Mouse (Mus musculus): ENCODE measurements around the gene Glrx5.

Glrx5 gene

DNA sequence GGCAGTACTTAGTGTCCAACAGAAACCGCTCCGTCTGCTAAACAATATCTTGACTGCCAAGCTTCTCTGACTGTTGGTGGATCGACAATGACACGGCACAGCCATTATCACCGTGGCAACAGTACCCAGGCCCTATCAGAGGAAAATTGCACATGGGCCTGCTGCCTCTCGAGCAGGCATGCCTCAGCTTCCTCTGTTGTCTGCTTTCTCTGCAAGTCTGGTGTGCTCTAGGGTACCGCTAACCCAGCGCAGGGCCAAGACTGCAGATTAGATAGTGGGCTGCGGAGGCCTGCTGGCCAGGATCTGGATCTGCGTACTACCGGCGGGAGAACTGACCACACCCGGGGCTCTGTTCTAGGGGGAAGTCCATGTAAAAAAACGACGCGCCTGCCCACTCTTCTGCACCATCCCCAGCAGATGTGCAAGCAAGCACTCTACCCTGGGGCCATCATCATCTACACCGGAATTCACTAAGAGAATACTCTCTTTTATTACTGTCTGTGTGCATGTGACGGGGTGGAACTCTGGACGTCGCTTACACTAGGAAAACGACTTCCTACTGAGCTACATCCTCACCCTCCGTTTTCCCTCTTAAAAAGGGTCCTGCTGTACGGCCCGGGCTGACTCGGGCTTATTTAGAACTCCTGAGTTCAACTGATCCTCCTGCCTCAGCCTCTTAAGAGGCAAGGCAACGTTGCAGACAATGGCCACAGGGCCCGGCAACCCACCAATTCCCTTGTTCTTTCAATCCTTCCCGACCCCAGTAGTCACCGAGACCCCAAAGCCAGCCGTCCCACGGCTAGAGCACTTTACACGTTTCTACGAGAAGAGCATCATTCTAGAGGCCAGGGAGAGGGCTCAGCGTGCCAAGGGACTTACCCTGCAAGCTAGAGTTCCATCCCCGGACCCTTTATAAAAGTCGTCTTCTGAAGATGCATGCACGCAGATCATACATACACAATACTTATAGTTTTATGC lies 1.1 kb upstream of the Glrx5 start:
- no peak for DNase-seq

GRCm38 (mm10) chr12:105032832-105033775 lies 616 bp downstream of the Glrx5 start:
- DNase-seq = no peak

GRCm38 (mm10) chr12:105034130-105034769 lies 1.8 kb downstream of the Glrx5 start:
- DNase-seq = no peak

GRCm38 (mm10) chr12:105038211-105038610 lies 5.7 kb downstream of the Glrx5 start:
- DNase-seq = no peak

GRCm38 (mm10) chr12:105038918-105039317 lies 6.4 kb downstream of the Glrx5 start:
- DNase-seq = no peak

DNA sequence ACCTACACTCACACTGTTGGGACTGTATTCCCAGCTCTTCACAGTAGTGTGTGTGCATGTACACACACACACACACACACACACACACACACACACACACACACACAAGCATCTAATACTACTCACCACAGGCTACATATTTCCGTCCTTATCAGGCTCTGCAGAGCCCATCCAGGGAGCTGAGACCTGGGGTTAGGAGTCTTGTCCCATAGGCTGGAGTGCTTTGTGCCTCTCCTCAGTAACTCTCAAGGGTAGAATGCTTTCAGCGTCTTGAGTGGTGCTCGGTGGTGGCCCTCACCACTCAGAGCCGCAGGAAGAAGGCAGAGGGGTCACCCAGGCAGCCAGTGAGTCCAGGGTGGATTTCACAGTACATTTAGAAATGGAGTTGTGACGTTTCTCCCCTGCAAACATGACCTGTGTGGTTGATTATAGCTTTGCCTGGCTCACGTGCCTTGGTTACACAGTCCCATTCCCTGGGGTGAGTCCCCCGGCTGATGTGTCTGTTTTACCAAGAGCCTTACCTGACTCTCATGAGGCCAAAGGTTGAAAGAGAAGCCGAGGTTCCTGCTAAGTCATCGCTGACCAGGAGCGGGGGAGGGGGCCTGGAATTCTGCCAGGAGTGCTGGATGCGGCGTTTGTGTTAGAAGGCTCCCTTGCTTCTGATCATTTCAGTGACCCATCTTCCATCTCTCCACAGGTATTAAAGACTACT lies 7.2 kb downstream of the Glrx5 start:
- DNase-seq = no peak

- DNase-seq = no peak
Observed at GRCm38 (mm10) chr12:105040950-105041349, 8.5 kb downstream of the Glrx5 start.

DNA sequence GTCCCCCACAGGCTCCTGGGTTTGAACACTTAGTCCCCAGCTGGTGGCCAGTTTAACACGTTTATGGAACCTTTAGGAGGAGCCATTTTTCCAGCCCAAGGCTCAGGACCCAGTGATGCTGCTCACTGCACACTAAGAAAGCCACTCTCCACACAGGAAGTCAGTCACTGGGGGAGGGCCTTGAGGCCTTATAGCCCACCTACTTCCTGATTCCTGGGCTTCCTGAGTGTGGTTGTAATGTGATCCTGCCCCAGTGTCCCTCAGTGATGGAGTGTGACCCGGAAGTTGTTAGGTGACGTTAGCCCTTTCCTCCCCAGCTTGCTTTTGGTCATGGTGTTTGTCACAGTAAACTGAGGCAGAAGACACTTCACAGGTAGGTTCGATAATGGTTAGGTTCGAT lies 10.6 kb downstream of the Glrx5 start:
- no peak for DNase-seq

GRCm38 (mm10) chr12:105044775-105045174 lies 12.3 kb downstream of the Glrx5 start:
- no peak for DNase-seq

- DNase-seq = no peak
Observed at GRCm38 (mm10) chr12:105048301-105048863, 15.9 kb downstream of the Glrx5 start.

DNA sequence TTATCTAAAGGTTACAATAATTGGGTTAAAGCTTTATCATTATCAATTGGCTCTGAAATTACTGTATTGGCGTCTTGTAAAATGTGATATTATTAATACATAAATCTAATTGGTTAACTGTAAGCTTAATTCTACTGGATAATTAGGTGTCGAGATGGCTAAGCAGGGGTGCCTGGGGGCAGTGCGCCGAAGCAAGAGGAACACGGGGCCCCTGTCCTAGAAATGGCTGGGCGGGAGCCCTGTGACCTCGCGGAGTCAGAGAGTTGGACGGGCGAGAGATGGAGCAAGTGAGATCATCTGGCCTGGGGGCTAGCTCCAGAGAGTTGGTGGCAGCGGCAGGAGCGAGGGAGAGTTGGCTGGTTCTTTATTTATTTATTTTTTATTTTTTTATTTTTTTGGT lies 17.3 kb downstream of the Glrx5 start:
- no peak for DNase-seq

DNA sequence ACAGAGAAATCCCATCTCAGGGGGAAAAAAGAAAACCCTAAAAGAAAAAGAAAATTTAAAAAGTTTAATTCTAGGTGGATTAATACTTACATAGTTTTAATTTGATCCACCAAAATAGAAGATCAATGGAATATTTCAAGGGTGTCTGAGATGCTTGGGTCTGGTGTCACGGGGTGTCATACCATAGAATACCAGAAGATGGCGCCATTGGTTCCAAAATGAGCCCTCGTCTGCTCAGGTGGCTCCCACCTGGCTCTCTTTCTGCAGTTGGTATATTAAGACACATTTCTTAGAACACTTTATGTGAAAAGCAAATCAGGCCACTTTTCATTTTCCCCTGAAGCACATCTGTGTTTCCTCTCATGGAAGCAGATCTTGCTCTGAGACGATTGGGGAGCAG lies 18.4 kb downstream of the Glrx5 start:
- peak; percentile 54 for DNase-seq

DNA sequence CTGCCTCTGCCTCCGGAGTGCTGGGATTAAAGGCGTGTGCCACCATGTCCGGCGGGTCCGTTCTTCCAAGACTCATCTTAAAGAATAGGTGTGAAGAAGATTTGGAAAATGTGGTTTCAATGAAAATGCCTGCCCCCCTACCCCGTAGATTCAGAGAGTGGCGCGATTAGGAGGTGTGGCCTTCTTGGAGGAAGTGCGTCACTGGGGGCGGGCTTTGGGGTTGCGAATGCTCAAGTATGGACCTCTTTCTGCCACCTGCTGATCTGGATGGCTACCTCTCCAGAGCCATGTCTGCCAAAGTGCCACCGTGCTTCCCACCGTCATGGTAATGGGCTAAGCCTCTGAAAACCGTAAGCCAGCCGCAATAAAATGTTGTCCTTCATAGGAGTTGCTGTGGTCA lies 21.6 kb downstream of the Glrx5 start:
- no peak for DNase-seq

DNA sequence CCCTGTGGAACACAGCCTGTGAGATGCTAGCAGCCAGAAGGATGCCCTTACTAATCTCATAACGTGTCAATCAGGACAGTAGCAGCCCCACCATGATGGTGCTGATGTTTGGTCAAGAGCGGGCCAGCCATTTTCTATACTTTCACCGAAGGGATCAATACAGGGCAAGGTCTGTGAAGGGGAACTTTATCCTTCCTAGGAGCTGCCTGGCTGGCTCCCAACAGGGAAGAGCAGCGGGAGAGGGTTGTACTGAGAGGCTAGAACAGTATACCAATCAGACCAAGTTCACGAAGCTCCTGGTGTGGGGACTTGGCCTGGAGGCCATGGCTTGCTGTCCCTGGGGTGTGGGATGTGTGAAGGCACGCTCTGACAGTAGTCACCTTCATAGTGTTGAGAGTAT lies 22.8 kb downstream of the Glrx5 start:
- no peak for DNase-seq

- no peak for DNase-seq
Observed at GRCm38 (mm10) chr12:105060006-105060405, 27.5 kb downstream of the Glrx5 start.

- peak; percentile 7 for DNase-seq
Observed at GRCm38 (mm10) chr12:105063201-105064134, 31.0 kb downstream of the Glrx5 start.

GRCm38 (mm10) chr12:105064168-105064567 lies 31.7 kb downstream of the Glrx5 start:
- no peak for DNase-seq

DNA sequence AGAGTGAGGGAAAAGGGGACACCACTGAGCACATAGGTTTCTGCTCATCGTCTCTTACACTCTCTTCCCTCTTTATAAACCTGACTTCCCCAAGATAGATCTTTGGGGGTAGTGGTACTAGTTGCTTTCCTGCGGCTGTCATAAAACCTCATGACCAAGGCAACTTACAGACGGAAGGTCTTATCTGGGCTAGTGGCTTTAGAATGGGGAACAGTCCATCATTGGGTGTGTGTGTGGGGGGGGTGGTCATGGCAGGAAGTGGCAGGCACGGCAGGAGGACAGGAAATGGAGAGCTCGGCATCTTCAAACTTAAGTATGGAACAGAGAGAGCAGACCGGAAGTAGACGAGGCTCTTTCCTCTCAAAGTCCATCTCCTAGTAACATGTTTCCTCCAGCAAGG lies 32.6 kb downstream of the Glrx5 start:
- DNase-seq = no peak

DNA sequence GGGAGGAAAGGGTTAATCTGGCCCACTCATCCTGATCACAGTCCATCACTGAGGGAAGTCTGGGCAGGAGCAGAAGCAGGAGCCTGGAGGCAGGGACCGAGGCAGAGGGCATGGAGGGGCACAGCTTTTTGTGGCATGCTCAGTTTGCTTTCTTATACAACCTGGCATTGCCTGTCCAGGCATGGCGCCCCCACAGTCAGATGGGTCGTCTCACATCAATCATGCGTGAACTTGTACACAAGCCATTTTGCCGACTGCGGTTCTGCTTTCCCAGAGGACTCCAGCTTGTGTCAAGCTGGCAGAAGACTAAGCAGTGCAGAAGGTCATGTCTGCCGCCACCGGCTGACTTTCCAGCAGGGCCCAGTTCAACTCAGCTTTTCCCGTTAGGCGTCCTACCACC lies 34.0 kb downstream of the Glrx5 start:
- DNase-seq = no peak

GRCm38 (mm10) chr12:105068911-105069310 lies 36.4 kb downstream of the Glrx5 start:
- DNase-seq = no peak

DNA sequence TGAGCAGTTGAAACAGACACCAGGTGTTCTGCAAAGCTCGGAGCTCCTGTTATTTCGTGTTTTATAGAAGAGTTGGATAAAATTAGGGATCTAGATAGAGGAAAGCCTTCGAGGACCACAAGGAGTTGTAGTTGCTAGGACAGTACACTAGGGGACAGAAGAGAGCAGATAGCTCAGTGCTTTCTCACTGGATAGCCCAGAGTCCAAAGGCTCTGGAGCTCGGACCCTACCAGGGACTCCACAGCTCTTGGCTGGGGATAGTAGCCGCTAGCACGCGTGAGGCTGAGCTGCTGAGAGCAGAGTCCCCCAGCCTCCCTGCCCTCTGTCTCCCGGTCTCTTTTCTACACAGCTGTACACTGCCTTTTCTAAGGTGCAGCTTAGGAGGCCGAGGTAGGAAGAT lies 41.2 kb downstream of the Glrx5 start:
- DNase-seq = peak; percentile 39
